Mouse (Mus musculus): Measurements from ENCODE around the gene Adh6a. TPM values are rescaled to one million over a fixed set of nuclear protein-coding genes. Genes with fewer than 3 reads are reported as not detected.
"Not testable (repeated sequence)": the region's sequence is repeated elsewhere in the genome, so short reads cannot be mapped to it uniquely, and the experiment has no call there.

The Adh6a gene
- total RNA-seq, 2 experiments from 2014 or later = not detected

DNA sequence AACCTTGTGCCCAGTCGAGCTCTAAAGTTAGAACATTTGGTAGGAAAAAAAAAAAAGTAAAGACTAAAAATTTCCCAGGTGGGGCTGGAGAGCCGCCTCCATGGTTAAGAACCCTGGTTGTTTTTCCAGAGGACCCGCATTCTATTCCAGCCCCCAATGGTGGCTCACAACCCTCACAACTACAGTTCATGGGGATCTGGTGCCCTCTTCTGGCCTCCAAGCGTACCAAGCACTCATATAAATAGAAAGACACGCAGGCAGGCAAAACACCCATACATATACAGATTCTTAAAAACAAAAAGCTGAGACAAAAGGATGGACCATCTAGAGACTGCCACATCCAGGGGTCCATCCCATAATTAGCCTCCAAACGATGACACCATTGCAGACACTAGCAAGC, 2.1 kb upstream of the Adh6a start:
- no peak for ATAC-seq (replicated peaks; ENCODE audit: low FRiP score, low TSS enrichment, poor library complexity, severe bottlenecking)

DNA sequence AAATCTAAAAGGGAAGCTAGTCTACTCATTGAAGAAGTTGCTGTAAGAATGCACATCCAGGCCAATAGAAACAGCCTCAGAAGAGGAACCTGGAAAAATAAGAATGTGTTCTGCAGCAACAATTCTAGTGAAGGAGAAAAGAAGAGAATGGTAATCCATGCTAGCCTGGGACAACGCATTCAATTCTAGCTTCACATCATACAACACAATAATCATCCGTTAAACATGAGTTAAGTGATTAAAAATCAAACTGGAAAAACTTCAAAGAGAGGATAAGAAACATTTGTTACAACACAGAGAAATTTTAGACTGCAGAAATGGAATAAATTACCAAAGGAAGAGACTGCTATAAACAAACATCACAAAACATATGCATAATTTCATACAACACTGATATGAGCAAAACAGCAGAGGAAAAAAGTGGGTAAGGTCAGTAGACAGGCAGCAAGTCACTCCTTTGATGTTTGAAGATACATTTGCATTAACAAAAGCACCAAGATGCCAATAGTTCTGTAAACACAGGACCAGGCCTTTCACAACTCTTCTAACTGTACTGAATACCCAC, 3.9 kb downstream of the Adh6a start:
- ATAC-seq (replicated peaks; ENCODE audit: low FRiP score, low TSS enrichment, poor library complexity, severe bottlenecking) = no peak

DNA sequence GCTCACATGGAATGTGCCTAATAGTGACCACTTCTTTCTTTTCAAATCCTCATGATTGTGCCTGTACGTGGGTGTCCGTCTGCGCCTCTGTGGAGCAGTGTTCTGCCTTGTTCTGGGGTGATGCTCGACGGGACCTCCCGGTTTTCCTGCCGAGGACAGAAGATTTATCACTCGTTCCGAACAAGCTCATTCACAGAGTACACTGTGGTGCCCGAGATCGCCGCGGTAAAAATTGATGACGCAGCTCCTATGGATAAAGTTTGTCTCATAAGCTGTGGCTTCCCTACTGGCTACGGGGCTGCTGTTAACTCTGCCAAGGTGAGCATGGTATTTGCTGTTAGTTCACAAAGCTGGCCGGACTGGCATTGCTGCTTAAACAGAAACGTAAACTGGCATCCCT, 11.9 kb downstream of the Adh6a start:
- no peak for ATAC-seq (replicated peaks; ENCODE audit: low FRiP score, low TSS enrichment, poor library complexity, severe bottlenecking)

DNA sequence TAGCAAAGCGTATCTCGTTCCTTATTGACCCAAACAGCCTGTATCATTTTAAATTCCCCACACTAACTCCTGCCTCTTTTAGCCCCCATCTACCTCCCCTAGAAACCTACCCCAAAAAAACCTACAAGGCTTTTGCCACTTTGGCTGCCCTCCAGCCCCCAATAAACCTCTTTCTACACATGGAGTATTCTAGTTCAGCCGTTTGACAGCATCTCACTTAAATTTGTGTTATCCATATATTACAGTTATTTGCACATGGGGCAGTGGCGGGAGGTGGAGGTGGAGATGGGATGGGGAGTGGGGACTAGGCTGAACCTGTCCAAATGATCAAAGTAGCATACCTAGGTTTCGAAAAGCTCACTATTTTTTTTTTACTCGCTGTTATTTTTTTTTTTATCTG, 12.4 kb downstream of the Adh6a start:
- no peak for ATAC-seq (replicated peaks; ENCODE audit: low FRiP score, low TSS enrichment, poor library complexity, severe bottlenecking)

DNA sequence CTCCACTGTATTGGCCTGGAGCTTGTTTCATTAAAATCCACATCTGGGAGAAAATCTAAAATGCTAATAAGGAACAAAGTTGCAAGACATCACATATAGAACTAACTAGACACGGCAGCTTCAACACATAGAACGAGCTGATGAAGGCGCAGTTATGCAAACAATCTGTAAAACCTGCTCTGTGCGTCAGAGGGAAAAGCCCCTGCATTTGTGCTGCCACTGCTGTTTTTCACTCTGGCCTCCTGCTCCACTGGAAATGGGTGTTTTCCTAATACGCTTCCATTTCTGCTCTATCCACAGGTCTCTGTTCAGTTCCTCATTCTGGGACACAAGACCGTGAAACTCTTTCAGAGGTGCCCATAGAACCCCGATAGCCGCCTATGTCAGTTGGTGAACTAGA, 20.8 kb downstream of the Adh6a start:
- no peak for ATAC-seq (replicated peaks; ENCODE audit: low FRiP score, low TSS enrichment, poor library complexity, severe bottlenecking)

DNA sequence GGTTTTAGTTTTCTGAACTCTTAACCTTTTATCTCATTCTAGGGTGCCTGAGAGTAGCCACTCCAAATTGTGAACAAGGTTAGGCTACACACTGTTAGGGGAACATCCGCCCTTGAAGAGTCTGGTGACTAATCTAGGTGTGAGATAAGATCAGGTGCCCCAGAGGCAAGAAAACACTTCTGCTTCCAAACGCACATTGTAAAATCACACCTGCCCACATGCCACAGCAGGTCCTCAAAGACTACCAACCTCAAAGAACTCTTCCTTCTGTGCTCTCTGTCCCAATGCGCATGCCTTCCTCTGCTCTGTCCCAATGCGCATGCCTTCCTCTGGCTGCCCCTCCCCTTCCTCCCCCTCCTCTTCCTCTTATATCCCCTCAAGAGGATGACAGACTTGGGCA, 21.2 kb downstream of the Adh6a start:
- 0 out of 2 replicates have a peak, but pooled peaks have one; percentile 22 for ATAC-seq (replicated peaks; ENCODE audit: low FRiP score, low TSS enrichment, poor library complexity, severe bottlenecking)

DNA sequence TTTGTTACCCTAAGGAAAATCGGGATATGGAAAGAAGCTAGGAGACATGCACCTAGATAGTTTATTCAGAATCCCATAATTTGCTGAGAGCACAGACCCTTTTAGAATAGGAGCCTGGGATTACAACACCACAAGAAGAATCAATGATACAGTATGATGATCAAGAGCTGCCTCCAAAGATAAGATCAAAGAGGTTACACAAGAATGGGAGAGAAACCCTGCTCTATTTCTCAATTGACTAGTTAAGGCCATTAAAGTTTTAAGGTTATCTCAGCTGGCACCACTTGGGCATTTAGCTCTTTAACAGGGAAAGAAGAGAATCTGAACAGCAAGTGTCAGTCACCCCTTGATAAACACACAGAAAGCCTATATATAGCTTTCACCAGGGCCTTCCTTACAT, 22.5 kb downstream of the Adh6a start:
- ATAC-seq (replicated peaks; ENCODE audit: low FRiP score, low TSS enrichment, poor library complexity, severe bottlenecking) = no peak

DNA sequence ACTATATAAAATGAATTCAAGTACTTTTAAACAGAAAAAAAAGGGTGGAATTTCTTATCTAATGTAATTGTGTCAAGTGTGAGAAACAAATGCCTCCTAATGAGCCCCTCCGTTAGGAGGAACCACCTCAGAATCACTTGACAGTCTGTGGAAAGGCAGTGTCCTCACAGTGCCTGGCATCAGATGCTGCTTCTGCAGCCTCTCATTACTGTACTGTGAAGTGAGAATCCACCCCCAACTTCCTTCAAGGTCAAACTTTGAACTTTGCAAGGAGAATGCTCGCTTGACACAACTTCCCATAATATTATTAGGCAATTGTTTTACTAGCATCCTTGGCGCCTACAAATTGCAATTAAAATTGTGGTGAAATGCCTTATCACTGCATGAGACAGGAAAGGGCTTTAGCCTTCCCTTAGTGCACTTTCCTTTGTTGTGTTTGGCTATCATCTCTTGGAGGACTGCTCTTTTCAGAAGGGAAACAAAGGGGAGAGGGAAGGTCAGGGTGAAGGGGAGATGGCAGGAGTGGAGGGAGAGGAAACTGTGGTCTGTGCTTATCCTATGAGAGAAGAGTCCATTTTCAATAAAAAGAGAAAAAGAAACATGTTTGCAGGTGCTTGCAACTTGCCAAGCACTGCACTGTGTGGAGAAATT, 23.1 kb downstream of the Adh6a start:
- no peak for ATAC-seq (replicated peaks; ENCODE audit: low FRiP score, low TSS enrichment, poor library complexity, severe bottlenecking)

DNA sequence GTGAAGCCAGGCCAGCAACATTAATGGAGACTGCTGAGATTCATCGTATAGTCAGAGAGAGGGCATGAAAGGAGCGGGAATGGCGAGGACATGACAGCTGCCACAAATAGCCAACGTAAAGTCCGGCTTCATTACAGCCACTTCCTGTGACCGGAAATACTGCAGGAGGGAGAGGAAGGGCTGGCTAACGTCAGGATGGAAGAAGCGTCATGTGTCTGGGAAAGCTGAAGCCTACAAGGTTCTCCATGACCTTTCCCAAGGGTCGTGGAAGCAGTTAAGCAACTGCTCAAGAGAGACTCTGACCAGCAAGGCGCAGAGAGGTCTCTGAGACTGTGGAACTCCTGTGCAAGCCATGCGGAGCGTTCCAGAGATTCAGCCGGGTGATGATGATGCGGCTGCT, 28.4 kb downstream of the Adh6a start, which contains the start of gene Adh6b:
Adh6b (plus strand) TSS at position 305 of the 400 bp plus-strand sequence.
- no peak for ATAC-seq (replicated peaks; ENCODE audit: low FRiP score, low TSS enrichment, poor library complexity, severe bottlenecking)

DNA sequence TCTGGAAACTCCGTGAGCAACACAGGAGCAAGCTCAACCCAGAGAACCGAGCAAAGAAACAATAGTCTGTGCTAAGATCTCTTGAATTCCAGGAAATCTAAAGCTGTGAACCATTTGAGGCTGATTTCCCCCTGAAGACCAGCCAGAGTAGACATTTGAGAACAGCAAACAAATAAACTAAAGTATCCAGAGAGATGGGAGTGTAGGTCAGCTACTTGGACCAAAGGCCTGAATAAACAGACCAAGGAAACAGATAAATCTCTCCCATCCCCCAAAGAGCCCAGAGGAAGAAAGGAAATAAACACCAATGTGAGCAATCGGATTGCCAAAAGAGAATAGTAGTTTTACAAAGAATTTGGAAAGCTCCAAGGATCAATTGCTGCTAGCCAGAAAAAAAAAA, 34.0 kb downstream of the Adh6a start:
- no peak for ATAC-seq (replicated peaks; ENCODE audit: low FRiP score, low TSS enrichment, poor library complexity, severe bottlenecking)

DNA sequence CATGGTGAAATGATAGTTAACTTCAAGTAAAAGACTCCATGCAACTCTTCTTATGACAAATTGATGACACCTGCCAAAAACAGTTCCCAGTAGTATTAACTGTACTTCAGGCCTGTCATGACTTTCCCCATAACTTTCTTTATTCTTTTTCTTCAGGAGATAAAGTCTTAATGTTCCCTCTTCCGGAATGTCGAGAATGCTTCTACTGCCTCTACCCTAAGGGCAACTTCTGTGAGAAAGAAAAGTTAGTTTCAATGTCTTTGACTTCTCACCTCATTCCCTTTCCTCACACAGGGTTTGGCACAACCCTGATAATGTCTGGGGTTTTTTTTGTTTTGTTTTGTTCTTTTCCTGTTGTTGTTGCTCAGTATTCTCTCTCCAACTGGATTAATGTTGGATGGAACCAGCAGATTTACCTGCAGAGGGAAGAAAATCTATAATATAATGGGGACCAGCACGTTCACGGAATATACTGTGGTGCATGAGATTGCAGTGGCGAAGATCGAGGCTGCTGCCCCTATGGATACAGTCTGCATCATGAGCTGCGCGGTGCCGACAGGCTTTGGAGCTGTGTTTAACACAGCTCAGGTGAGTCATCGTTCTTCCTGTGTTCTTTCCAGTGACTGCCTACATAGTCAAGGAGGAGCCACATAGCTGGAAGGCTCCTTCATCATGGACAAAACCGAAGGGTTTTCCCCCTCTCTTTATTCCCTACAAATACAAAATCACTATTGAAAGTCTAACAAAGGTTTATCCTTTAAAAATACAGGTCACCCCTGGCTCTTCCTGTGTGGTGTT, 39.1 kb downstream of the Adh6a start:
- ATAC-seq (replicated peaks; ENCODE audit: low FRiP score, low TSS enrichment, poor library complexity, severe bottlenecking) = no peak

DNA sequence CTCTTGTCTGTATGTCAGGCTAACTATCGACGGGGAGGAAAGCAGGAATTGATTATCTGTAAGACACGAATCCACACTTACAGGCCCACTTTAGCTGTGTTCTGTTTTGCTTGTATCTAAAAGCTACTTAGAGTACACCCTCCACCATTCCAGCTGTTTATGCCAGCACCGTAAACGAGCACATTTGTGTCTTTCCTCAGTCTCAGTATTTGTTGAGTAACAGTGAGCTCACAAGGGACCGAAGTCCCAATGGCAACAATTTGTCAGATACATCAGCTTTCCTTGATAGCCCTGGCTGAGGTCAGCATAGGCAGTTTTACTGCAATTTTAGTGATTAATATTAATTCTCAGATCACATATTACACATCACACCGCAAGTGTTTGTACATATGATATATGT, 45.8 kb downstream of the Adh6a start:
- ATAC-seq (replicated peaks; ENCODE audit: low FRiP score, low TSS enrichment, poor library complexity, severe bottlenecking) = no peak

DNA sequence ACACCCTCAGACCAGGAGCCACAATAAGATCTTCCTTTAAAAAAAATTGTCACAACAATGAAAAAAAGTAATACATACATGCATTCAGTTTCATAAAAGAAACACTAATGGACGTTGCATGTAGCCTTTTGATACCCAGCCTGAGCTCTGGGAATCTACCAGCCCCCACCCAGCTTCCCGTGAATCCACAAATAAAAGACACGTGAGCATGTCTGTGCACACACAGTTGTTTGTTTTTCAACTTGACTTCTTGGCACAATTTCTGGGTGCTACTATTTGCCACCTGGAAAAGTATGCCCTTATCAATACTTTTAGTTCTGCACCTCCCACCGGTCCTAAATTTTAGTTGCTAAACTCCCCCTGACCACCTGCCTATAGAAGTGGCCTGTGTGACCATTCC, 47.6 kb downstream of the Adh6a start:
- ATAC-seq (replicated peaks; ENCODE audit: low FRiP score, low TSS enrichment, poor library complexity, severe bottlenecking) = no peak

DNA sequence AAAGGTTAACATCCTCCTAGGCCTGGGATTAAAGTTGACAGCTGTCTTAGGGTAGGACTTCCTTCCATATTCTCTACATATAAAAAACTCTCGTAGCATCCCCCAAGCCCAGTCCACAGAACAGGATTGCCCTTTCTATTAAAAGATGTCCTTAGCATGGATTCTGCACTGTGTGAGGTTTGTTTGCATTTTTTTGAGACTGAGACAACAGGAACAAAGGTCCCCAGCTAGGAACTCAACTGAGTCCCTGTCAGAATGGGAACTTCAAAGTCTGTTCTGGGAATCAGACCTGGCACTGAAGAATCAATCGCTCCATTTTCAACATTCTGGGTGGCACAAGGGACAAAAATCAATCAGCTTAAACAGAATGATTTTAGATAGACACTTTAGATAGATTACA, 49.8 kb downstream of the Adh6a start:
- ATAC-seq (replicated peaks; ENCODE audit: low FRiP score, low TSS enrichment, poor library complexity, severe bottlenecking) = no peak

DNA sequence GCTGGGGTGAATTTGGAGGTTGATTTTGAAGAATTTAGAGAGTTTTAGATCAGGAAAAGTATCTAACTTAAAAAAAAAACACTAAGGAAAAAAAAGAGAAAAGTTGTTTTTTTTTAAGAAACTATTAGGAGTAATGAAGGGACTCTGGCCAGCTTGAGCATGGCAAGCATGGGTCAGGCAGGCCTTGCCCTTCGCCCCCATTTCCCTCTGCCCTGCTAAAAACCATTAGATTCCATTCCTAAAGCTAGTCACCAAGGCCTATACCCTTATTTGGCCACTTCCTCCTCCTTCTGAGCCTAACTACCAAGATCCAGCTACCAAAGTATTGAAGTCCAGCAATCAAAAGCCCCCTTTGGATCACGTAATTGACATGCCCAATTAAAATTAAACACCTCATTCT, 53.1 kb downstream of the Adh6a start:
- ATAC-seq (replicated peaks; ENCODE audit: low FRiP score, low TSS enrichment, poor library complexity, severe bottlenecking) = no peak

DNA sequence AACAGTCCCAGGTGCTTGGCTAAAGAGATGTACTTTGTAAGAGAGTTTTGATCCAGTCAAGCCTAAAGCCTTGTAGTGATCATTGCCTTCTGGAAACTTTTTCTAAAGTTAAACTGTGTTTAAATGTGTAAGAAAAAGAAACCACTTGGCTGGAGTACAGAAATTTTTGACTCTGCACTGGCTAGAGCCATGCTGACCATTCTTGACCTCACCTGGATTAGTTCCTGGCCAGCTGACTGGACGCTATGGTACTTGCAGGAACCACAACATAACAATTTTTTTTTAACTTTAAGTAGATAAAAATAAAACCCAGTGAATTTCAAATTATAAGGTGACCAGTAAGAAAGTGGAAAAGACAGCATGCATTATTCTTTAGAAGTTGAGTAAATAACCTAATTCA, 56.5 kb downstream of the Adh6a start:
- ATAC-seq (replicated peaks; ENCODE audit: low FRiP score, low TSS enrichment, poor library complexity, severe bottlenecking) = no peak

DNA sequence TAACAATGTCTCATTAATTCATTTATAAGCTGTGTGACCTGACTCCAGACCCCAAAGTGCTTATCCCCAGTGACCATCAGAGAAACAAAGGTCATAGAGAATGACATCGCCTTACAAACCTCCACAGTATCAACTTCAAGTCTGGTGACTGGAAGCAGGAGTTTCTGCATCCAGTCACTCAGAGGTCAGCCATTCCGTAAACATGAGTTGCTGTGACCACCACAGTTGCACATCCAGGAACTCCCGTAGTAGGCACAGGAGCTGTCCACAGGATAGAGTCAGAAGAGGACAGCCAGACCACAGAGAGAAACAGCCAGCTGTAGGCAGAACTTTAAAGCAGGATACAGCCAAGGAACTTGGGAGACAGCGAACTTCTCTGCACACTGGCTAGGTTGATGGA, 57.2 kb downstream of the Adh6a start:
- ATAC-seq (replicated peaks; ENCODE audit: low FRiP score, low TSS enrichment, poor library complexity, severe bottlenecking) = not testable (repeated sequence)

DNA sequence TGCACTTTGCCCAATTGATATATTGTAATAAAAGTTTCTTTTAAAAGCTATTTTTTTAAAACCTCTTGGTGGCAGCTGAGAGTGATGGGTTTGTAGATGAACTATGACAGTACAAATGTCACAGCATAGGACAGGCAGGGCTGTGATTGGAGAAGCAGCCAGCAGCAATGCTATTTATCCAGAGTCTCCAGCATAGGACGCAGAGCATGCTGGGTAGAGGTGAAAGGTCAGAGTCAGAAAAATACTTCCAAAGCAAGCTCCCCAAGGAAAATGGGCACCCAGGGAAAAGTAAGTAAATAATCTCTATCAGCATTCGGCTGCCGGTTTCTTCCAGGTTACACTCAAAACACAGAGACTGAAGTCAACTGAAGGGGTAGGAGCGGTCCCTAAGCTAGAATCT, 60.8 kb downstream of the Adh6a start:
- ATAC-seq (replicated peaks; ENCODE audit: low FRiP score, low TSS enrichment, poor library complexity, severe bottlenecking) = no peak

DNA sequence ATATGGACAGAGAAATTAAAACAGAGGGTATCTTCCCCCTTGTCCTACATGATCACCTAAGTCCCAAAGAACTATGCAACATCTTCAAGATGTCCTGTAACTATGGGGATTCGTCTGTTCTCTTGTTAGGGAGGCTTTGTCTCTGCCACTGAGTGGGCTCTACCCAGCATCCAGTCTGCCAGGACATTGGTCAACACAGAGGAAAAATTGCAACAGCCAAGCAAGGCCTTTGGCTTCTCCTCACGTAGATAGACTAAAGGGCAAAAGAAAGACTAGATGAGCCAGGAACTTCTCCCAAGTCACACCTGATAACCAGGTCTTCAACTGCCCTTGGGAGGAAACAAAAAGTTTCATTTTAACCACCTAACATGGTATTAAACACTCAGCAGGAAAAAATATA, 62.1 kb downstream of the Adh6a start:
- ATAC-seq (replicated peaks; ENCODE audit: low FRiP score, low TSS enrichment, poor library complexity, severe bottlenecking) = no peak
